ENCODE assay signal across 9 mouse cellular contexts in genomic region chrX:78539734-78540133, GRCm38 (mm10). TPM values are rescaled to one million over a fixed set of nuclear protein-coding genes. Genes with fewer than 3 reads are reported as not detected.
DNase-seq lines count a peak whose midpoint lies in the region; ATAC-seq and TF ChIP-seq lines count a peak whose summit lies in the region.
"Had no signal": no experiment of that assay in that cellular context is flagged by ENCODE, and none has a peak within 500 bp of the region (broad histone marks: within the 10 kb centered on the region; RNA-seq: fewer than 3 reads in every experiment).

No protein-coding gene starts in this region.

- H3K4me3 ChIP-seq in liver, embryonic 12.5 days, result no peak overlapping the region
- no peak overlapping the region for H3K4me3 ChIP-seq in stomach, postnatal 0 days (ENCODE audit: low read depth, low read length)
- H3K4me3 ChIP-seq in midbrain, embryonic 14.5 days (replicated peaks; ENCODE audit: low read depth, low read length), result no peak overlapping the region
- no peak overlapping the region for H3K4me3 ChIP-seq in hindbrain, embryonic 16.5 days (ENCODE audit: low read length)
- H3K4me3 ChIP-seq: kidney, embryonic 15.5 days; myocyte had no signal

- H3K27me3 ChIP-seq in liver, embryonic 12.5 days (replicated peaks), result no peaks in the 10 kb centered on the region
- no peaks in the 10 kb centered on the region for H3K27me3 ChIP-seq in stomach, postnatal 0 days (ENCODE audit: control insufficient read depth, insufficient read depth, low read length)
- no peaks in the 10 kb centered on the region for H3K27me3 ChIP-seq in midbrain, embryonic 14.5 days (ENCODE audit: control insufficient read depth, insufficient read depth, low read length)
- no peaks in the 10 kb centered on the region for H3K27me3 ChIP-seq in hindbrain, embryonic 16.5 days (replicated peaks; ENCODE audit: control insufficient read depth, insufficient read depth, low read length)
- H3K27me3 ChIP-seq: kidney, embryonic 15.5 days had no signal

- no peaks in the 10 kb centered on the region for H3K36me3 ChIP-seq in liver, embryonic 12.5 days
- no peaks in the 10 kb centered on the region for H3K36me3 ChIP-seq in stomach, postnatal 0 days (ENCODE audit: control insufficient read depth, insufficient read depth, low read length)
- H3K36me3 ChIP-seq in midbrain, embryonic 14.5 days (ENCODE audit: control insufficient read depth, insufficient read depth, low read length), result no peaks in the 10 kb centered on the region
- no peaks in the 10 kb centered on the region for H3K36me3 ChIP-seq in hindbrain, embryonic 16.5 days (ENCODE audit: control insufficient read depth, insufficient read depth, low read length)
- H3K36me3 ChIP-seq: kidney, embryonic 15.5 days had no signal

- peak; percentile 10 for DNase-seq in liver
- peak; percentile 1 to 29 for DNase-seq in CD8-positive naive resting alpha-beta T cell, adult 2 months (ENCODE audit: low read depth in 2 of 2, low spot score in 2 of 2)
- DNase-seq in adipocyte (ENCODE audit: low spot score), result peak; percentile 31
- no peak for DNase-seq in stomach, postnatal 0 days (ENCODE audit: low spot score)
- no peak for DNase-seq in midbrain, embryonic 14.5 days

- no peak for ATAC-seq in liver, embryonic 12.5 days
- ATAC-seq in stomach, postnatal 0 days (ENCODE audit: low FRiP score, low TSS enrichment), result no peak
- ATAC-seq in midbrain, embryonic 14.5 days (ENCODE audit: low FRiP score, low TSS enrichment), result no peak
- no peak for ATAC-seq in hindbrain, embryonic 16.5 days

- no peak overlapping the region for H3K9ac ChIP-seq in liver, embryonic 12.5 days
- H3K9ac ChIP-seq in stomach, postnatal 0 days (ENCODE audit: low read length), result no peak overlapping the region
- no peak overlapping the region for H3K9ac ChIP-seq in midbrain, embryonic 14.5 days (replicated peaks; ENCODE audit: low read length)
- H3K9ac ChIP-seq in hindbrain, embryonic 16.5 days (ENCODE audit: low read depth, low read length), result no peak overlapping the region
- H3K9ac ChIP-seq: kidney, embryonic 15.5 days had no signal

- H3K9me3 ChIP-seq in liver, embryonic 12.5 days (replicated peaks), result no peaks in the 10 kb centered on the region
- H3K9me3 ChIP-seq in stomach, postnatal 0 days (ENCODE audit: control insufficient read depth, low read length), result no peaks in the 10 kb centered on the region
- no peaks in the 10 kb centered on the region for H3K9me3 ChIP-seq in midbrain, embryonic 14.5 days (ENCODE audit: control insufficient read depth, low read length)
- H3K9me3 ChIP-seq in hindbrain, embryonic 16.5 days (ENCODE audit: control insufficient read depth, low read length), result no peaks in the 10 kb centered on the region
- H3K9me3 ChIP-seq: kidney, embryonic 15.5 days had no signal

- TF ChIP-seq CTCF in stomach, postnatal 0 days (IDR thresholded peaks at IDR 0.05; ENCODE audit: low read depth), result peak; percentile 41

- no peaks in the 10 kb centered on the region for H3K4me1 ChIP-seq in liver, embryonic 12.5 days
- H3K4me1 ChIP-seq in stomach, postnatal 0 days (replicated peaks; ENCODE audit: control insufficient read depth, insufficient read depth), result no peaks in the 10 kb centered on the region
- no peaks in the 10 kb centered on the region for H3K4me1 ChIP-seq in midbrain, embryonic 14.5 days (ENCODE audit: control insufficient read depth, insufficient read depth, low read length)
- no peaks in the 10 kb centered on the region for H3K4me1 ChIP-seq in hindbrain, embryonic 16.5 days (ENCODE audit: control insufficient read depth, insufficient read depth, low read depth, low read length)
- H3K4me1 ChIP-seq: kidney, embryonic 15.5 days had no signal

- no peak overlapping the region for H3K27ac ChIP-seq in liver, embryonic 12.5 days
- no peak overlapping the region for H3K27ac ChIP-seq in stomach, postnatal 0 days (replicated peaks)
- no peak overlapping the region for H3K27ac ChIP-seq in midbrain, embryonic 14.5 days (replicated peaks; ENCODE audit: low read depth, low read length)
- no peak overlapping the region for H3K27ac ChIP-seq in hindbrain, embryonic 16.5 days (ENCODE audit: low read depth, low read length)
- H3K27ac ChIP-seq: kidney, embryonic 15.5 days had no signal

- H3K4me2 ChIP-seq in liver, embryonic 12.5 days, result no peak overlapping the region
- no peak overlapping the region for H3K4me2 ChIP-seq in stomach, postnatal 0 days (replicated peaks; ENCODE audit: low read depth)
- H3K4me2 ChIP-seq in midbrain, embryonic 14.5 days (ENCODE audit: low read length), result no peak overlapping the region
- H3K4me2 ChIP-seq in hindbrain, embryonic 16.5 days (ENCODE audit: low read length), result no peak overlapping the region
- H3K4me2 ChIP-seq: kidney, embryonic 15.5 days had no signal

- no peak for TF ChIP-seq EP300 in stomach, postnatal 0 days (optimal IDR thresholded peaks at IDR 0.05)

RNA-seq across cellular contexts. Expression of gene Prrg1, which starts 44.0 kb away (rescaled TPM):
- polyA plus RNA-seq in liver, embryonic 12.5 days (2016; fragmentation: Nextera tagmentation; extraction: Ambion mirVana), result 2.6 and 3.2 TPM in 2 replicates
- polyA plus RNA-seq in stomach, postnatal 0 days (2015; fragmentation: Nextera tagmentation; extraction: Ambion mirVana), result 3.0 and 3.5 TPM in 2 replicates
- polyA plus RNA-seq in midbrain, embryonic 14.5 days (2014; fragmentation: Nextera tagmentation; extraction: Ambion mirVana), result 6.4 and 6.9 TPM in 2 replicates
- 6.4 and 6.9 TPM in 2 replicates for polyA plus RNA-seq in hindbrain, embryonic 16.5 days (2015; fragmentation: Nextera tagmentation; extraction: Ambion mirVana)

Comparison
In these comparisons a context has a peak if more than half of its experiments do, and no peak if none do; other contexts are left out.
1. DNase-seq: peak in liver (single experiment), CD8-positive naive resting alpha-beta T cell, adult 2 months (2 of 2) and adipocyte (single experiment); none in stomach, postnatal 0 days (single experiment) and midbrain, embryonic 14.5 days (single experiment).